Mouse (Mus musculus) lung, postnatal 10 days (tissue): ENCODE measurements at regions not wholly inside any gene's neighbourhood (a gene's known extent, or its start where the extent isn't known, plus 50 kb on each side); places are given as distances from the start of the nearest gene placed in this dataset.

Experiments used
- DNase-seq: peaks from one replicate; pipeline ENCODE4 v3.0.0; 2021

GRCm38 (mm10) chr9:61047289-61047688 lies 252.9 kb downstream of the Uaca start:
- no peak for DNase-seq

GRCm38 (mm10) chr9:61048576-61048975 lies 254.2 kb downstream of the Uaca start:
- no peak for DNase-seq

GRCm38 (mm10) chr9:61052621-61053020 lies 258.3 kb downstream of the Uaca start:
- no peak for DNase-seq

GRCm38 (mm10) chr9:61054427-61054826 lies 260.1 kb downstream of the Uaca start:
- peak; percentile 84 for DNase-seq

- DNase-seq = no peak
These were observed 261.1 kb downstream of the Uaca start for GRCm38 (mm10) chr9:61055392-61055791.

GRCm38 (mm10) chr9:61055928-61056730 lies 261.8 kb downstream of the Uaca start:
- DNase-seq = peak; percentile 30

- DNase-seq = no peak
These were observed 262.5 kb downstream of the Uaca start for GRCm38 (mm10) chr9:61056731-61057270.

GRCm38 (mm10) chr9:61059225-61059624 lies 264.9 kb downstream of the Uaca start:
- no peak for DNase-seq

GRCm38 (mm10) chr9:61060958-61061357 lies 266.6 kb downstream of the Uaca start:
- DNase-seq = peak; percentile 32

GRCm38 (mm10) chr9:61064714-61065305 lies 270.5 kb downstream of the Uaca start:
- peak; percentile 23 for DNase-seq

GRCm38 (mm10) chr9:61069553-61070314 lies 275.4 kb downstream of the Uaca start:
- no peak for DNase-seq

- no peak for DNase-seq
These were observed 276.0 kb downstream of the Uaca start for GRCm38 (mm10) chr9:61070315-61070707.

- DNase-seq = no peak
These were observed 276.5 kb downstream of the Uaca start for GRCm38 (mm10) chr9:61070861-61071260.

- DNase-seq = peak; percentile 19
These were observed 279.1 kb downstream of the Uaca start for GRCm38 (mm10) chr9:61073482-61073881.

- no peak for DNase-seq
These were observed 280.7 kb downstream of the Uaca start for GRCm38 (mm10) chr9:61075071-61075470.

GRCm38 (mm10) chr9:61077181-61077580 lies 282.8 kb downstream of the Uaca start:
- peak; percentile 27 for DNase-seq

GRCm38 (mm10) chr9:61077807-61078206 lies 283.5 kb downstream of the Uaca start:
- no peak for DNase-seq

GRCm38 (mm10) chr9:61081474-61082021 lies 287.2 kb downstream of the Uaca start:
- no peak for DNase-seq

- no peak for DNase-seq
These were observed 287.4 kb upstream of the Tle3 start for GRCm38 (mm10) chr9:61084655-61085230.

- no peak for DNase-seq
These were observed 285.1 kb upstream of the Tle3 start for GRCm38 (mm10) chr9:61087035-61087434.

- no peak for DNase-seq
These were observed 283.0 kb upstream of the Tle3 start for GRCm38 (mm10) chr9:61089066-61089686.

GRCm38 (mm10) chr9:61091036-61091435 lies 281.1 kb upstream of the Tle3 start:
- no peak for DNase-seq
